Mouse (Mus musculus) olfactory bulb, adult 2 months (tissue): Measurements from ENCODE around the gene Rnf19b.

ENCODE experiments used
- CTCF ChIP-seq: fragments of 200-500 bp; IDR thresholded peaks from 2 replicates; pipeline ENCODE4 v1.5.1; 2012; ENCODE audit warnings: low read depth, mild to moderate bottlenecking, low read length, moderate library complexity; ENCODE audit not compliant: insufficient read depth
- POLR2A ChIP-seq: fragments of 200-500 bp; IDR thresholded peaks from 2 replicates; pipeline ENCODE4 v1.6.1; 2012; ENCODE audit warnings: mild to moderate bottlenecking, low read depth, low read length, moderate library complexity; ENCODE audit not compliant: insufficient read depth

GRCm38 (mm10) chr4:129034224-129034623 lies 23.8 kb upstream of the Rnf19b start:
- TF ChIP-seq CTCF (no peak), POLR2A (no peak)
